Mouse (Mus musculus): ENCODE measurements at regions not wholly inside any gene's neighbourhood (a gene's known extent, or its start where the extent isn't known, plus 50 kb on each side); places are given as distances from the start of the nearest gene placed in this dataset.
"Not testable (repeated sequence)": the region's sequence is repeated elsewhere in the genome, so short reads cannot be mapped to it uniquely, and the experiment has no call there.

GRCm38 (mm10) chr12:32122915-32123314, 61.8 kb upstream of the Prkar2b start:
- WGBS = 73% methylated on average over 2 of the region's 2 CpGs
- ATAC-seq (ENCODE audit: low read depth) = no peak
- Histone ChIP-seq H3K4me1 (ENCODE audit: control insufficient read depth, insufficient read depth, low read length) (no peaks in the 10 kb centered on the region), H3K4me2 (ENCODE audit: low read depth, low read length) (no peak overlapping the region), H3K27me3 (replicated peaks; ENCODE audit: control insufficient read depth, insufficient read depth, low read length) (no peaks in the 10 kb centered on the region), H3K36me3 (ENCODE audit: control insufficient read depth, insufficient read depth, low read length) (no peaks in the 10 kb centered on the region), H3K4me3 (ENCODE audit: low read depth, low read length) (no peak overlapping the region), H3K9ac (ENCODE audit: low read depth, low read length) (no peak overlapping the region), H3K9me3 (ENCODE audit: control insufficient read depth, low read length) (no peaks in the 10 kb centered on the region), H3K27ac (replicated peaks; ENCODE audit: low read depth, low read length) (no peak overlapping the region)
- no peak for DNase-seq (ENCODE audit: low spot score)

- 100% methylated on average over 1 of the region's 1 CpGs for WGBS
- not testable (repeated sequence) for H3K9me3 ChIP-seq (ENCODE audit: control insufficient read depth, low read length); DNase-seq (ENCODE audit: low spot score); H3K4me1 ChIP-seq (ENCODE audit: control insufficient read depth, insufficient read depth, low read length); H3K27me3 ChIP-seq (replicated peaks; ENCODE audit: control insufficient read depth, insufficient read depth, low read length); ATAC-seq (ENCODE audit: low read depth); H3K9ac ChIP-seq (ENCODE audit: low read depth, low read length); H3K4me2 ChIP-seq (ENCODE audit: low read depth, low read length); H3K36me3 ChIP-seq (ENCODE audit: control insufficient read depth, insufficient read depth, low read length); H3K4me3 ChIP-seq (ENCODE audit: low read depth, low read length); H3K27ac ChIP-seq (replicated peaks; ENCODE audit: low read depth, low read length)
Measured at GRCm38 (mm10) chr12:32122007-32122406, 60.9 kb upstream of the Prkar2b start.

- Histone ChIP-seq H3K4me3 (ENCODE audit: low read depth, low read length) (no peak overlapping the region), H3K9me3 (ENCODE audit: control insufficient read depth, low read length) (no peaks in the 10 kb centered on the region), H3K36me3 (ENCODE audit: control insufficient read depth, insufficient read depth, low read length) (no peaks in the 10 kb centered on the region), H3K9ac (ENCODE audit: low read depth, low read length) (no peak overlapping the region), H3K4me1 (ENCODE audit: control insufficient read depth, insufficient read depth, low read length) (0 out of 2 replicates have a peak, but pooled peaks cover 4% of the 10 kb centered on the region), H3K27me3 (replicated peaks; ENCODE audit: control insufficient read depth, insufficient read depth, low read length) (no peaks in the 10 kb centered on the region), H3K27ac (replicated peaks; ENCODE audit: low read depth, low read length) (no peak overlapping the region), H3K4me2 (ENCODE audit: low read depth, low read length) (no peak overlapping the region)
- no peak for ATAC-seq (ENCODE audit: low read depth)
- WGBS = 68% methylated on average over 5 of the region's 5 CpGs
- no peak for DNase-seq (ENCODE audit: low spot score)
Measured at GRCm38 (mm10) chr12:32112691-32113090, 51.6 kb upstream of the Prkar2b start.

GRCm38 (mm10) chr12:32111508-32112119, 50.5 kb upstream of the Prkar2b start:
- ATAC-seq (ENCODE audit: low read depth) (peak; percentile 68), DNase-seq (ENCODE audit: low spot score) (peak; percentile 58)
- Histone ChIP-seq H3K4me2 (ENCODE audit: low read depth, low read length) (peak overlapping the region; percentile 14; the same call in 1 of the 2 replicates), H3K4me3 (ENCODE audit: low read depth, low read length) (no peak overlapping the region), H3K27ac (replicated peaks; ENCODE audit: low read depth, low read length) (peak overlapping the region; percentile 66), H3K9me3 (ENCODE audit: control insufficient read depth, low read length) (no peaks in the 10 kb centered on the region), H3K4me1 (ENCODE audit: control insufficient read depth, insufficient read depth, low read length) (0 out of 2 replicates have a peak, but pooled peaks cover 4% of the 10 kb centered on the region), H3K9ac (ENCODE audit: low read depth, low read length) (no peak overlapping the region), H3K36me3 (ENCODE audit: control insufficient read depth, insufficient read depth, low read length) (no peaks in the 10 kb centered on the region), H3K27me3 (replicated peaks; ENCODE audit: control insufficient read depth, insufficient read depth, low read length) (no peaks in the 10 kb centered on the region)
- WGBS = 18% methylated on average over 7 of the region's 7 CpGs

- DNase-seq (ENCODE audit: low spot score) = peak; percentile 48
Measured at GRCm38 (mm10) chr12:32110903-32111302, 49.8 kb upstream of the Prkar2b start.

More at GRCm38 (mm10) chr12:32110903-32111302, 49.8 kb upstream of the Prkar2b start:
- ATAC-seq (ENCODE audit: low read depth) = no peak
- H3K27me3 ChIP-seq (replicated peaks; ENCODE audit: control insufficient read depth, insufficient read depth, low read length) = no peaks in the 10 kb centered on the region
- no peak overlapping the region for H3K4me2 ChIP-seq (ENCODE audit: low read depth, low read length)
- 0 out of 2 replicates have a peak, but pooled peaks cover 4% of the 10 kb centered on the region for H3K4me1 ChIP-seq (ENCODE audit: control insufficient read depth, insufficient read depth, low read length)
- H3K9ac ChIP-seq (ENCODE audit: low read depth, low read length) = no peak overlapping the region
- H3K4me3 ChIP-seq (ENCODE audit: low read depth, low read length) = no peak overlapping the region
- no peaks in the 10 kb centered on the region for H3K36me3 ChIP-seq (ENCODE audit: control insufficient read depth, insufficient read depth, low read length)
- no peak overlapping the region for H3K27ac ChIP-seq (replicated peaks; ENCODE audit: low read depth, low read length)
- 44% methylated on average over 5 of the region's 5 CpGs for WGBS
- H3K9me3 ChIP-seq (ENCODE audit: control insufficient read depth, low read length) = no peaks in the 10 kb centered on the region

Data from embryonic facial prominence, embryonic 14.5 days (tissue).